28 mouse cellular contexts compared by ENCODE assay signal in genomic region chrX:160610882-160611644, GRCm38 (mm10).
DNase-seq lines count a peak whose midpoint lies in the region; ATAC-seq and TF ChIP-seq lines count a peak whose summit lies in the region.
"Had no signal": no experiment of that assay in that cellular context is flagged by ENCODE, and none has a peak within 500 bp of the region (broad histone marks: within the 10 kb centered on the region; RNA-seq: fewer than 3 reads in every experiment).

No protein-coding gene starts in this region.

- H3K27ac ChIP-seq in forebrain, embryonic 11.5 days (ENCODE audit: low read depth, low read length): peak overlapping the region; percentile 62; the same call in 1 of the 2 replicates
- no peak overlapping the region for H3K27ac ChIP-seq in forebrain, embryonic 15.5 days (replicated peaks)
- peak overlapping the region; percentile 63 for H3K27ac ChIP-seq in midbrain, embryonic 10.5 days (replicated peaks)
- no peak overlapping the region for H3K27ac ChIP-seq in midbrain, postnatal 0 days (ENCODE audit: low read depth, low read length)
- no peak overlapping the region for H3K27ac ChIP-seq in ES-E14 (ENCODE audit: insufficient read depth, low read depth, low read length, poor library complexity, severe bottlenecking)
- H3K27ac ChIP-seq: embryonic facial prominence, embryonic 15.5 days; hindbrain, embryonic 14.5 days; left cerebral cortex, adult 2 months; limb, embryonic 15.5 days; liver, embryonic 14.5 days had no signal

- in situ Hi-C loops in ES-E14 (cut with MboI; ENCODE audit: low sequenced_read_pairs in 2 of 2, unreplicated experiment in 2 of 2): loop anchor here in 1 of 2 experiments (25.0 kb wide), 1 partner anchor 424 kb away; no protein-coding TSS in a partner anchor

- no peak for TF ChIP-seq CTCF in midbrain, postnatal 0 days (IDR thresholded peaks at IDR 0.05)

- H3K36me3 ChIP-seq in forebrain, embryonic 11.5 days (ENCODE audit: control insufficient read depth, insufficient read depth, low read length): no peaks in the 10 kb centered on the region
- H3K36me3 ChIP-seq in forebrain, embryonic 15.5 days: no peaks in the 10 kb centered on the region
- no peaks in the 10 kb centered on the region for H3K36me3 ChIP-seq in midbrain, embryonic 10.5 days
- no peaks in the 10 kb centered on the region for H3K36me3 ChIP-seq in midbrain, postnatal 0 days (ENCODE audit: insufficient read depth, low read length)
- H3K36me3 ChIP-seq in ES-E14 (ENCODE audit: control insufficient read depth, insufficient read depth, low read length, poor library complexity, severe bottlenecking): no peaks in the 10 kb centered on the region
- H3K36me3 ChIP-seq: embryonic facial prominence, embryonic 15.5 days; heart, embryonic 12.5 days; limb, embryonic 15.5 days had no signal

- no peak overlapping the region for H3K4me2 ChIP-seq in forebrain, embryonic 11.5 days (ENCODE audit: low read depth, low read length, severe bottlenecking)
- no peak overlapping the region for H3K4me2 ChIP-seq in forebrain, embryonic 15.5 days (replicated peaks)
- no peak overlapping the region for H3K4me2 ChIP-seq in midbrain, postnatal 0 days (ENCODE audit: low read depth, low read length, poor library complexity, severe bottlenecking)
- H3K4me2 ChIP-seq: embryonic facial prominence, embryonic 15.5 days; heart, embryonic 12.5 days; hindbrain, embryonic 14.5 days; limb, embryonic 15.5 days; lung, embryonic 14.5 days had no signal

- peak; percentile 89 for ATAC-seq in forebrain, embryonic 11.5 days (replicated peaks; ENCODE audit: low FRiP score)
- no peak for ATAC-seq in forebrain, embryonic 15.5 days (replicated peaks)
- no peak for ATAC-seq in midbrain, postnatal 0 days (ENCODE audit: low FRiP score)
- ATAC-seq: CD4-positive, CD25-positive, alpha-beta regulatory T cell, adult 4 months had no signal

- no peaks in the 10 kb centered on the region for H3K4me1 ChIP-seq in forebrain, embryonic 11.5 days (replicated peaks; ENCODE audit: control insufficient read depth, insufficient read depth, low read length)
- no peaks in the 10 kb centered on the region for H3K4me1 ChIP-seq in forebrain, embryonic 15.5 days
- H3K4me1 ChIP-seq in midbrain, embryonic 10.5 days: peaks cover 11% of the 10 kb centered on the region
- H3K4me1 ChIP-seq in midbrain, postnatal 0 days (ENCODE audit: insufficient read depth, low read length): no peaks in the 10 kb centered on the region
- H3K4me1 ChIP-seq in ES-E14 (ENCODE audit: control insufficient read depth in 2 of 2, insufficient read depth in 2 of 2, low read length in 2 of 2, poor library complexity in 1 of 2): no peaks in the 10 kb centered on the region
- H3K4me1 ChIP-seq: embryonic facial prominence, embryonic 15.5 days; limb, embryonic 15.5 days had no signal

- H3K9ac ChIP-seq in forebrain, embryonic 11.5 days (ENCODE audit: low read length): no peak overlapping the region
- no peak overlapping the region for H3K9ac ChIP-seq in forebrain, embryonic 15.5 days (replicated peaks)
- no peak overlapping the region for H3K9ac ChIP-seq in midbrain, postnatal 0 days (replicated peaks; ENCODE audit: low read length, poor library complexity, severe bottlenecking)
- no peak overlapping the region for H3K9ac ChIP-seq in ES-E14 (ENCODE audit: insufficient read depth, low read depth, low read length, poor library complexity, severe bottlenecking)
- H3K9ac ChIP-seq: embryonic facial prominence, embryonic 15.5 days; heart, embryonic 12.5 days; hindbrain, embryonic 14.5 days; limb, embryonic 15.5 days; liver, embryonic 14.5 days; lung, embryonic 14.5 days had no signal

- no peaks in the 10 kb centered on the region for H3K9me3 ChIP-seq in forebrain, embryonic 11.5 days (ENCODE audit: control insufficient read depth, low read length)
- no peaks in the 10 kb centered on the region for H3K9me3 ChIP-seq in forebrain, embryonic 15.5 days
- no peaks in the 10 kb centered on the region for H3K9me3 ChIP-seq in midbrain, embryonic 10.5 days (replicated peaks)
- no peaks in the 10 kb centered on the region for H3K9me3 ChIP-seq in midbrain, postnatal 0 days (ENCODE audit: low read length)
- H3K9me3 ChIP-seq in ES-E14 (ENCODE audit: control insufficient read depth, insufficient read depth, low read depth, low read length): no peaks in the 10 kb centered on the region
- H3K9me3 ChIP-seq: embryonic facial prominence, embryonic 15.5 days; heart, embryonic 12.5 days; limb, embryonic 15.5 days had no signal

- DNase-seq in forebrain, embryonic 11.5 days (ENCODE audit: low spot score): no peak
- DNase-seq in midbrain, embryonic 10.5 days (ENCODE audit: low spot score): peak; percentile 37
- no peak for DNase-seq in midbrain, postnatal 0 days (ENCODE audit: low spot score)
- no peak for DNase-seq in ES-E14 (ENCODE audit: low read depth, low spot score)
- peak; percentile 39 for DNase-seq in embryo, embryonic 11 days
- no peak for DNase-seq in B cell, adult 2 months
- DNase-seq in adrenal gland, adult (ENCODE audit: inconsistent age in 2 of 2, low spot score in 1 of 2): no peak
- DNase-seq: adrenal gland, adult 2 months; cerebellum, adult 18-20 months; cerebellum, postnatal 14 days; gastrocnemius, postnatal 14 days; heart, adult 18-20 months; heart, postnatal 14 days; kidney, adult 2 months; kidney, postnatal 10 days; lung, embryonic 14.5 days; lung, postnatal 4 days; right cerebral cortex, adult 18-20 months; thymus, adult 18-20 months; thymus, postnatal 36 days had no signal

- H3K4me3 ChIP-seq in forebrain, embryonic 11.5 days (ENCODE audit: low read depth, low read length): no peak overlapping the region
- no peak overlapping the region for H3K4me3 ChIP-seq in forebrain, embryonic 15.5 days
- no peak overlapping the region for H3K4me3 ChIP-seq in midbrain, embryonic 10.5 days
- no peak overlapping the region for H3K4me3 ChIP-seq in midbrain, postnatal 0 days (ENCODE audit: low read depth, low read length)
- H3K4me3 ChIP-seq in ES-E14 (ENCODE audit: insufficient read depth in 1 of 2, low read depth in 1 of 2, low read length in 2 of 2, poor library complexity in 1 of 2, severe bottlenecking in 1 of 2): no peak overlapping the region
- H3K4me3 ChIP-seq: embryonic facial prominence, embryonic 15.5 days; heart, embryonic 12.5 days; left cerebral cortex, adult 2 months; limb, embryonic 15.5 days had no signal

- 28% methylated on average over 4 of the region's 4 CpGs for WGBS in forebrain, embryonic 11.5 days
- 22% methylated on average over 4 of the region's 4 CpGs for WGBS in forebrain, embryonic 15.5 days
- WGBS in midbrain, embryonic 10.5 days: 29% methylated on average over 4 of the region's 4 CpGs
- 27% methylated on average over 4 of the region's 4 CpGs for WGBS in midbrain, postnatal 0 days

- peaks cover 4% of the 10 kb centered on the region for H3K27me3 ChIP-seq in forebrain, embryonic 11.5 days (ENCODE audit: control insufficient read depth, insufficient read depth, low read length)
- no peaks in the 10 kb centered on the region for H3K27me3 ChIP-seq in forebrain, embryonic 15.5 days
- peaks cover 66% of the 10 kb centered on the region for H3K27me3 ChIP-seq in midbrain, embryonic 10.5 days (ENCODE audit: low read depth, poor library complexity, severe bottlenecking)
- no peaks in the 10 kb centered on the region for H3K27me3 ChIP-seq in midbrain, postnatal 0 days (ENCODE audit: insufficient read depth, low read length)
- H3K27me3 ChIP-seq: embryonic facial prominence, embryonic 15.5 days; heart, embryonic 12.5 days; limb, embryonic 15.5 days had no signal

TF ChIP-seq in ES-E14, 5 proteins besides CTCF, POLR2A, EP300 and RAD21:
- TF ChIP-seq ZNF384 (IDR thresholded peaks at IDR 0.05; ENCODE audit: low read depth, low read length): 0 out of 2 replicates have a peak, but pooled peaks have one; percentile 52
- TF ChIP-seq MAFK (IDR thresholded peaks at IDR 0.05; ENCODE audit: insufficient read depth, low read depth, low read length): no peak
- TF ChIP-seq ZC3H11A (IDR thresholded peaks at IDR 0.05; ENCODE audit: borderline replicate concordance, low read depth, low read length): no peak

Comparison
In these comparisons a context has a peak if more than half of its experiments do, and no peak if none do; other contexts are left out.
1. DNase-seq: peak in midbrain, embryonic 10.5 days (single experiment) and embryo, embryonic 11 days (single experiment); none in forebrain, embryonic 11.5 days (single experiment), midbrain, postnatal 0 days (single experiment), ES-E14 (single experiment), B cell, adult 2 months (0 of 2) and adrenal gland, adult (0 of 2).
2. H3K27ac ChIP-seq: peak in forebrain, embryonic 11.5 days (single experiment) and midbrain, embryonic 10.5 days (single experiment); none in forebrain, embryonic 15.5 days (single experiment), midbrain, postnatal 0 days (single experiment) and ES-E14 (single experiment).